Mouse (Mus musculus) ES-Bruce4 (cell line): Measurements from ENCODE around the gene Ap3b2. TPM values are rescaled to one million over a fixed set of nuclear protein-coding genes. Genes with fewer than 3 reads are reported as not detected.

Source experiments
- H3K27ac ChIP-seq: 2 replicates; pipeline ENCODE4 v1.5.1; 2012; ENCODE audit warnings: low read length, inconsistent platforms; ENCODE audit not compliant: insufficient read depth
- H3K27me3 ChIP-seq: 2 replicates; pipeline ENCODE4 v1.6.1; 2012; ENCODE audit warnings: mild to moderate bottlenecking, low read length, inconsistent platforms; ENCODE audit not compliant: control insufficient read depth, poor library complexity, insufficient read depth, severe bottlenecking
- H3K36me3 ChIP-seq: 2 replicates; pipeline ENCODE4 v1.6.1; 2012; ENCODE audit warnings: inconsistent platforms, mild to moderate bottlenecking, low read length, moderate library complexity; ENCODE audit not compliant: control insufficient read depth, poor library complexity, insufficient read depth, severe bottlenecking
- H3K4me1 ChIP-seq: one replicate; pipeline ENCODE4 v1.8.1; 2011; ENCODE audit warnings: low read length; ENCODE audit not compliant: control insufficient read depth, insufficient read depth
- H3K4me3 ChIP-seq: 2 replicates; pipeline ENCODE4 v1.5.1; 2011; ENCODE audit warnings: low read depth, mild to moderate bottlenecking, low read length
- H3K9ac ChIP-seq: 2 replicates; pipeline ENCODE4 v1.6.1; 2012; ENCODE audit warnings: low read depth, mild to moderate bottlenecking, inconsistent platforms; ENCODE audit not compliant: poor library complexity, severe bottlenecking
- H3K9me3 ChIP-seq: replicated peaks from 2 replicates; pipeline ENCODE4 v1.6.1; 2012; ENCODE audit warnings: mild to moderate bottlenecking, low read length, inconsistent platforms; ENCODE audit not compliant: control insufficient read depth, poor library complexity, insufficient read depth, severe bottlenecking
- CTCF ChIP-seq: IDR thresholded peaks from one replicate; pipeline ENCODE4 v1.8.1; 2011; ENCODE audit warnings: low read depth, low read length
- EP300 ChIP-seq: IDR thresholded peaks from 2 replicates; pipeline ENCODE4 v1.6.1; 2011; ENCODE audit warnings: low read depth, low read length; ENCODE audit not compliant: insufficient read depth
- POLR2A ChIP-seq: IDR thresholded peaks from one replicate; pipeline ENCODE4 v1.8.1; 2011; ENCODE audit warnings: low read length; ENCODE audit not compliant: insufficient read depth
- polyA plus RNA-seq: library from polyadenylated mRNA; stranded (reverse); fragments of >200 nt; gene quantifications from 2 replicates; pipeline ENCODE4 v1.2.4, GENCODE M21; 2011; ENCODE audit warnings: low read depth; ENCODE audit not compliant: missing spikeins, insufficient read depth, insufficient read length

The Ap3b2 gene
- polyA plus RNA-seq, 1 experiment, result 7.2 TPM

DNA sequence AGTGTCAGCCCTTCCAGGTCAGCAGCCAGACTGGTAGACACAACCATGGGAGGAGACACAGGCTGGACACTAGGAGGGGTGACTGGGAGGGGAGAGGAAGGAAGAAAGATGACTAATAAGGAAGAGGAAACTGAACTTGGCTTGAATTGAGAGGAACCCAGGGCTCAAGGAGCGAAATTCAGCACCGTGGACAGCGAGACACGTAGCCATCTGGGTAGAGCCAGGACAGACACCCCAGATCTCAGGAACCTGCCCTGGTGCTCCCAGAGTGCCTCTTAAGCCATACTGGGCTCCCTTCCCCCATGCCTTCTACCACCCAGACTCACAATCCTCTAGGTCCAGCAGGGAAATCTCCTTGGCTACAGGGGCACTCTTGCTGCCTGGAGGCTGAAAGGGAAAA lies 29.6 kb downstream of the Ap3b2 start:
- Histone ChIP-seq H3K4me3 (no peak overlapping the region), H3K36me3 (no peaks in the 10 kb centered on the region), H3K9me3 (no peaks in the 10 kb centered on the region), H3K27me3 (no peaks in the 10 kb centered on the region), H3K4me1 (no peaks in the 10 kb centered on the region), H3K27ac (no peak overlapping the region), H3K9ac (no peak overlapping the region)
- no peak for TF ChIP-seq POLR2A

- H3K9ac ChIP-seq, result no peak overlapping the region
- no peak for TF ChIP-seq EP300
- TF ChIP-seq CTCF, result no peak
- no peak for TF ChIP-seq POLR2A
- no peaks in the 10 kb centered on the region for H3K27me3 ChIP-seq
Measured at GRCm38 (mm10) chr7:81462815-81463214, 30.9 kb downstream of the Ap3b2 start.

DNA sequence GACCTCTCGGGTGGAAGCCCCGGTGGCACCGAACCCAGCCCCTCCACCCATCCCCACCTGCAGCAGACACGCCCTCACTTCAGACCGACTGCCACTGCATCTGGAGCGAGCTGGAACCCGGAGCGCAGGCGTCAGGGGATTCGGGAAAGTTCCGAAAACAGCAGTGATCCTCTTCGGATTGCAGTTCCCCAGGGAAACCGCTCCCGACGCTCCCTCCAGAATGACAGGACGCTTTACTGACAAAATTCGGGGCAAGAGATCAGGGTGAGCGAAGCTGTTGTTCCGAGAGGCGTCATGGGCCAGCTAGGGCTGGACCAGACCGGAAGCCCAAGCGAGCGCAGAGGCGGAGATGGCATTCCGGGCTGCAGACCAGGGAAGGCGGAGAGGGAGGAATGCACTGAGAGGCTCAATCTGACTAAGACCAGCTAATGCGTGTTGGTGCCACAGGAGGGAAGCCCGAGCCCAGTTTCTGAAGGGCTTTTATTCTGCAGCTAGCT lies 38.5 kb downstream of the Ap3b2 start, which contains the start of gene Cpeb1:
Gene Cpeb1, minus strand, starts transcription at position 311 of the 497 bp plus-strand sequence.
- Histone ChIP-seq H3K9me3 (no peaks in the 10 kb centered on the region), H3K9ac (peak within 1 kb of the TSS; percentile 69), H3K36me3 (no peaks in the 10 kb centered on the region), H3K4me1 (no peaks in the 10 kb centered on the region), H3K27me3 (peaks cover 18% of the 10 kb centered on the region), H3K4me3 (peak within 1 kb of the TSS; percentile 27), H3K27ac (no peak within 1 kb of the TSS)
- TF ChIP-seq CTCF, result peak; percentile 16
- no peak for TF ChIP-seq EP300

More at GRCm38 (mm10) chr7:81462815-81463214, 30.9 kb downstream of the Ap3b2 start:
- Histone ChIP-seq H3K9me3 (no peaks in the 10 kb centered on the region), H3K27ac (no peak overlapping the region), H3K36me3 (no peaks in the 10 kb centered on the region), H3K4me1 (no peaks in the 10 kb centered on the region), H3K4me3 (no peak overlapping the region)

GRCm38 (mm10) chr7:81454331-81455039 lies 39.2 kb downstream of the Ap3b2 start:
- peak overlapping the region; percentile 27 for H3K4me3 ChIP-seq
- H3K9me3 ChIP-seq, result no peaks in the 10 kb centered on the region
- no peak overlapping the region for H3K27ac ChIP-seq
- H3K27me3 ChIP-seq, result peaks cover 18% of the 10 kb centered on the region
- no peak for TF ChIP-seq EP300
- TF ChIP-seq POLR2A, result no peak
- TF ChIP-seq CTCF, result no peak
- no peaks in the 10 kb centered on the region for H3K36me3 ChIP-seq
- H3K4me1 ChIP-seq, result no peaks in the 10 kb centered on the region
- H3K9ac ChIP-seq, result peak overlapping the region; percentile 69

- no peaks in the 10 kb centered on the region for H3K9me3 ChIP-seq
- no peaks in the 10 kb centered on the region for H3K36me3 ChIP-seq
- no peak overlapping the region for H3K27ac ChIP-seq
- H3K9ac ChIP-seq, result peak overlapping the region; percentile 69
- peak overlapping the region; percentile 27 for H3K4me3 ChIP-seq
- peaks cover 18% of the 10 kb centered on the region for H3K27me3 ChIP-seq
- TF ChIP-seq CTCF (peak; percentile 1), EP300 (no peak), POLR2A (no peak)
- no peaks in the 10 kb centered on the region for H3K4me1 ChIP-seq
Measured at GRCm38 (mm10) chr7:81453443-81454274, 40.1 kb downstream of the Ap3b2 start.

DNA sequence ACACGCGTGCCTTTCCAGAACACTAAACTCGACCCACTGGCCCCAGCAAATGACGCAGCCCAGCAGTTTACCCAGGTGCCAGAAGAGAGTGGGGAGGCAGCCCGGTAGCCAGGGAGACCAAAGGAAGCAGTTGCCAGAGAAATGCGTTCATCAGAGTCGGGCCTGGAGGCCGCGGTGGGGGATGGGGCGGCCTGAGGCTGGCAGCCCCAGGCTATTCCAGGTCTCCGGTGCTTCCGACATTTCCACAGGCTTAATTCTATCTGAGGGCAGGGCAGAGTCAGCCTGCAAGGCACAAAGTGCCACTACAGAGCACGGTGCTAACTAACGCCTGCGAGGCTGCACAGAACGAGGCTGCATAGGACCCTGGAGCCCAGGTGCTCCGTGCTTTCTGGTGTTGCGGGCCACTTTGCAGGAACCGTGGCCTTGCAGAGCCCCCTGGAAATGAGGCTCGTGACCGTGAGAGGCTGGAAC lies 40.7 kb downstream of the Ap3b2 start:
- TF ChIP-seq EP300 (0 out of 2 replicates have a peak, but pooled peaks have one; percentile 27), POLR2A (no peak)
- H3K36me3 ChIP-seq, result no peaks in the 10 kb centered on the region
- H3K27ac ChIP-seq, result no peak overlapping the region
- no peaks in the 10 kb centered on the region for H3K4me1 ChIP-seq
- peaks cover 18% of the 10 kb centered on the region for H3K27me3 ChIP-seq
- peak overlapping the region; percentile 25 for H3K4me3 ChIP-seq
- H3K9ac ChIP-seq, result no peak overlapping the region
- H3K9me3 ChIP-seq, result no peaks in the 10 kb centered on the region

Other genes starting within 250 kb of the Ap3b2 start
- gene Rps17, start 148.7 kb downstream of the Ap3b2 start, polyA plus RNA-seq, result 2,551 and 2,648 TPM in 2 replicates
- gene Cpeb1, start 38.5 kb downstream of the Ap3b2 start, polyA plus RNA-seq, result 9.5 and 14.8 TPM in 2 replicates
- not detected in 2 replicates for gene BC048679, start 4.4 kb upstream of the Ap3b2 start, polyA plus RNA-seq
- not detected in 2 replicates for gene Fsd2, start 73.0 kb upstream of the Ap3b2 start, polyA plus RNA-seq
- gene Whamm, start 77.3 kb upstream of the Ap3b2 start, polyA plus RNA-seq, result 11.1 and 12.0 TPM in 2 replicates
- gene Homer2, start 213.6 kb upstream of the Ap3b2 start, polyA plus RNA-seq, result 9.2 and 9.9 TPM in 2 replicates